Mouse (Mus musculus): ENCODE data around the gene Dclre1b.

DNA sequence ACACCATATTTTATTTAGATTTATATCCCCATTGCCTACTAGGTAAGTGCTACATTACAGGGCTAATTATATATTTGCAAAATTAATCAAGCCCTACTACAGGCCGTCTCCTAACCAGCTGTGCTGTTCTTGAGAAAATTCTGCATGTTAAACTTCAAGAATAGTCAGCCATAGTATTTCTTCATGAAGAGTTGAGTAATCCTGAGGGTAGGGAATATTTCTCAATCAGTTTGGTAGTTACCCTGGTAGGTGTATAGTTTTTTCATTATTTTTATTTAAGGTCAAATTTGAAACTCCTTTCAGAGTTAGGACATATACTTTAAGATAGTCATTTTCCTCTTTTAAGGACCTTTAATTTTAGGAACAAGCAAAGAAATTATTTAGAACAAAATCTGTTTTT lies 3.6 kb downstream of the Dclre1b start:
- TF ChIP-seq CTCF (IDR thresholded peaks at IDR 0.05; ENCODE audit: control insufficient read depth, insufficient read depth, low read length) (no peak), POLR2A (IDR thresholded peaks at IDR 0.05; ENCODE audit: borderline replicate concordance, control insufficient read depth, low read depth, low read length) (no peak)

All from bone marrow, adult 2 months (tissue).